Mouse (Mus musculus) MEL (cell line): ENCODE results near the gene Olfr287. TPM values are rescaled to one million over a fixed set of nuclear protein-coding genes. Genes with fewer than 3 reads are reported as not detected.

Experiments
- DNase-seq: peaks from one replicate; pipeline ENCODE4 v3.0.0; 2011; ENCODE audit warnings: low read depth, low spot score
- H3K27ac ChIP-seq: 2 replicates; pipeline ENCODE4 v1.5.1; 2012; ENCODE audit warnings: low read depth, mild to moderate bottlenecking, control low read depth, low read length, moderate library complexity; ENCODE audit not compliant: control insufficient read depth
- H3K27me3 ChIP-seq, 2 experiments: fragments of 150-350 bp in 1 of 2; sonication (generic) in 1 of 2; 2 replicates each; pipeline ENCODE4 v1.6.1; 2012; ENCODE audit warnings: low read length in 2 of 2, mild to moderate bottlenecking in 2 of 2, improper control_type of control experiment in 1 of 2, moderate library complexity in 1 of 2; ENCODE audit not compliant: insufficient read depth in 2 of 2, control insufficient read depth in 1 of 2
- H3K36me3 ChIP-seq, 2 experiments: 2 replicates each; pipeline ENCODE4 v1.6.1; 2012 to 2014; ENCODE audit warnings: low read length in 2 of 2, improper control_type of control experiment in 1 of 2, inconsistent platforms in 1 of 2, mild to moderate bottlenecking in 1 of 2; ENCODE audit not compliant: insufficient read depth in 2 of 2, control insufficient read depth in 1 of 2
- H3K4me1 ChIP-seq, 2 experiments: fragments of 150-350 bp in 1 of 2; sonication (generic) in 1 of 2; 2 replicates each; pipeline ENCODE4 v1.6.1; 2012; ENCODE audit warnings: low read length in 2 of 2, improper control_type of control experiment in 1 of 2, mild to moderate bottlenecking in 1 of 2; ENCODE audit not compliant: insufficient read depth in 2 of 2, control insufficient read depth in 1 of 2
- H3K4me3 ChIP-seq, 2 experiments: fragments of 150-350 bp in 1 of 2; sonication (generic) in 1 of 2; 2 replicates each; pipeline ENCODE4 v1.5.1; 2012; ENCODE audit warnings: low read depth in 2 of 2, low read length in 2 of 2, mild to moderate bottlenecking in 2 of 2, moderate library complexity in 2 of 2, control low read depth in 1 of 2, improper control_type of control experiment in 1 of 2; ENCODE audit not compliant: control insufficient read depth in 1 of 2, insufficient read depth in 1 of 2
- H3K79me2 ChIP-seq: 2 replicates; pipeline ENCODE4 v1.6.1; 2012; ENCODE audit warnings: mild to moderate bottlenecking, low read length, moderate library complexity; ENCODE audit not compliant: control insufficient read depth, poor library complexity, insufficient read depth
- H3K9ac ChIP-seq: 2 replicates; pipeline ENCODE4 v1.6.1; 2012; ENCODE audit warnings: low read depth, mild to moderate bottlenecking, control low read depth, low read length, moderate library complexity; ENCODE audit not compliant: control insufficient read depth, poor library complexity, severe bottlenecking
- H3K9me3 ChIP-seq: fragments of 150-350 bp; sonication (generic); replicated peaks from 2 replicates; pipeline ENCODE4 v1.6.1; 2012; ENCODE audit warnings: mild to moderate bottlenecking, low read length, improper control_type of control experiment, moderate library complexity; ENCODE audit not compliant: insufficient read depth
- ELF1 ChIP-seq: IDR thresholded peaks from 2 replicates; pipeline ENCODE4 v1.6.1; 2014; ENCODE audit warnings: low read depth, mild to moderate bottlenecking, inconsistent platforms, low read length, improper control_type of control experiment, moderate library complexity
- EP300 ChIP-seq, 2 experiments: IDR thresholded peaks; 2 replicates each; pipeline ENCODE4 v1.6.1; 2011; ENCODE audit warnings: improper control_type of control experiment in 2 of 2, low read length in 2 of 2, low read depth in 1 of 2, mild to moderate bottlenecking in 1 of 2
- GABPA ChIP-seq: IDR thresholded peaks from 2 replicates; pipeline ENCODE4 v1.6.1; 2012; ENCODE audit warnings: low read depth, mild to moderate bottlenecking, inconsistent platforms, low read length, improper control_type of control experiment, moderate library complexity
- JUND ChIP-seq: IDR thresholded peaks from 2 replicates; pipeline ENCODE4 v1.6.1; 2011; ENCODE audit warnings: low read depth, mild to moderate bottlenecking, improper control_type of control experiment, low read length
- KAT2A ChIP-seq: conservative IDR thresholded peaks from 2 replicates; pipeline ENCODE4 v1.6.1; 2012; ENCODE audit warnings: low read depth, low read length, improper control_type of control experiment, inconsistent platforms
- MEF2A ChIP-seq: IDR thresholded peaks from 2 replicates; pipeline ENCODE4 v1.6.1; 2014; ENCODE audit warnings: low read depth, mild to moderate bottlenecking, inconsistent platforms, low read length, improper control_type of control experiment; ENCODE audit not compliant: poor library complexity, insufficient replicate concordance, severe bottlenecking; ENCODE audit errors: extremely low read depth
- MXI1 ChIP-seq: IDR thresholded peaks from 2 replicates; pipeline ENCODE4 v1.6.1; 2011; ENCODE audit warnings: mild to moderate bottlenecking, low read depth, low read length, improper control_type of control experiment
- MYB ChIP-seq: IDR thresholded peaks from 2 replicates; pipeline ENCODE4 v1.6.1; 2011; ENCODE audit warnings: mild to moderate bottlenecking, low read depth, low read length, improper control_type of control experiment
- MYC ChIP-seq: IDR thresholded peaks from 2 replicates; pipeline ENCODE4 v1.6.1; 2011; ENCODE audit warnings: low read depth, mild to moderate bottlenecking, low read length, improper control_type of control experiment, moderate library complexity
- POLR2AphosphoS5 ChIP-seq: IDR thresholded peaks from 2 replicates; pipeline ENCODE4 v1.6.1; 2012; ENCODE audit warnings: low read depth, borderline replicate concordance, mild to moderate bottlenecking, inconsistent platforms, low read length, moderate library complexity, mixed read lengths
- RAD21 ChIP-seq: IDR thresholded peaks from 2 replicates; pipeline ENCODE4 v1.6.1; 2011; ENCODE audit warnings: mild to moderate bottlenecking, low read depth, low read length, improper control_type of control experiment
- TAL1 ChIP-seq: IDR thresholded peaks from 2 replicates; pipeline ENCODE4 v1.6.1; 2012; ENCODE audit warnings: mild to moderate bottlenecking, inconsistent platforms, low read length, moderate library complexity, mixed read lengths
- USF1 ChIP-seq: IDR thresholded peaks from 2 replicates; pipeline ENCODE4 v1.6.1; 2014; ENCODE audit warnings: low read depth, mild to moderate bottlenecking, inconsistent platforms, low read length, improper control_type of control experiment, moderate library complexity
- USF2 ChIP-seq, 2 experiments: IDR thresholded peaks; 2 replicates each; pipeline ENCODE4 v1.6.1; 2011 to 2012; ENCODE audit warnings: improper control_type of control experiment in 2 of 2, low read length in 2 of 2, borderline replicate concordance in 1 of 2, inconsistent platforms in 1 of 2, low read depth in 1 of 2, mild to moderate bottlenecking in 1 of 2; ENCODE audit not compliant: insufficient read depth in 1 of 2
- ZMIZ1 ChIP-seq: IDR thresholded peaks from 2 replicates; pipeline ENCODE4 v1.6.1; 2012; ENCODE audit warnings: low read depth, mild to moderate bottlenecking, inconsistent platforms, low read length, improper control_type of control experiment, moderate library complexity
- ZNF384 ChIP-seq: IDR thresholded peaks from 2 replicates; pipeline ENCODE4 v1.6.1; 2012; ENCODE audit warnings: low read depth, mild to moderate bottlenecking, inconsistent platforms, low read length, improper control_type of control experiment
- polyA plus RNA-seq, 2 experiments: library from polyadenylated mRNA; stranded (reverse) in 1 of 2; unstranded in 1 of 2; fragments of >175 nt in 1 of 2; fragments of >200 nt in 1 of 2; gene quantifications; 2 replicates each; pipeline versions ENCODE4 v1.2.1 to v1.2.4; 2012; ENCODE audit warnings: low replicate concordance in 2 of 2, low read depth in 1 of 2; ENCODE audit not compliant: insufficient read length in 2 of 2, insufficient read depth in 1 of 2, missing spikeins in 1 of 2
- total RNA-seq: library from RNA; depleted of rRNA; stranded (reverse); fragments of 300-350 nt; gene quantifications from 2 replicates; pipeline ENCODE4 v1.2.3, GENCODE M21; 2012

Gene Olfr287
- total and polyA plus RNA-seq, 3 experiments = not detected

DNA sequence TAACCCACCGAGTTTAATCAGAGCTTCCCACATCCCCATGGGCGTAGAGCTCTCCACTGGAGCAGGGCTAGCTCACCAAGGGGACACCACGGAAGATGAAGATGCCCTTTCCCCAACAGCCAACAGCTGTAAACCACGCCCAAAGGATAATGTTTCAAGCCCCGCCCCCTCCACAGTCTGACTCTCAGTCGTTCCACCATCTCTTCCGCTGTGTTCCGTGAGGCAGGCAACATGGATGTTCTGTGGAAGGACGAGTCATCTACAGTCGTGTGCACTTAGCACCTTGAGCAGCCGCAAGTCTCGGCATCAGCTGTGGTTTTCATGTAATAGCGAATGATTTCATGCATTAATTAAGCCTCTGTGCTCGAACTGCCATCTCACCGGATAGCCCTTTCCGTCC is 4.8 kb upstream of the Olfr287 start:
- H3K9ac ChIP-seq = no peak overlapping the region
- no peaks in the 10 kb centered on the region for H3K36me3 ChIP-seq
- no peak for DNase-seq
- H3K4me3 ChIP-seq = no peak overlapping the region
- no peak overlapping the region for H3K27ac ChIP-seq
- H3K4me1 ChIP-seq = no peaks in the 10 kb centered on the region
- TF ChIP-seq USF2 (IDR thresholded peaks at IDR 0.05; ENCODE audit: borderline replicate concordance in 1 of 2, insufficient read depth in 1 of 2, low read depth in 1 of 2, low read length in 2 of 2) = no peak
- TF ChIP-seq POLR2AphosphoS5 = no peak
- no peak for TF ChIP-seq ZNF384
- no peak for TF ChIP-seq ELF1
- no peak for TF ChIP-seq MXI1
- TF ChIP-seq GABPA = no peak
- no peak for TF ChIP-seq RAD21
- TF ChIP-seq ZMIZ1 = no peak
- TF ChIP-seq EP300 (IDR thresholded peaks at IDR 0.05; ENCODE audit: low read depth in 1 of 2, low read length in 2 of 2) = no peak
- no peak for TF ChIP-seq MEF2A
- TF ChIP-seq MYB = no peak
- TF ChIP-seq TAL1 = no peak
- TF ChIP-seq JUND = no peak
- TF ChIP-seq USF1 = no peak
- no peak for TF ChIP-seq MYC
- TF ChIP-seq KAT2A = no peak
- H3K9me3 ChIP-seq = no peaks in the 10 kb centered on the region
- H3K79me2 ChIP-seq = no peaks in the 10 kb centered on the region
- H3K27me3 ChIP-seq = peaks cover 11 to 21% of the 10 kb centered on the region in 2 experiments

DNA sequence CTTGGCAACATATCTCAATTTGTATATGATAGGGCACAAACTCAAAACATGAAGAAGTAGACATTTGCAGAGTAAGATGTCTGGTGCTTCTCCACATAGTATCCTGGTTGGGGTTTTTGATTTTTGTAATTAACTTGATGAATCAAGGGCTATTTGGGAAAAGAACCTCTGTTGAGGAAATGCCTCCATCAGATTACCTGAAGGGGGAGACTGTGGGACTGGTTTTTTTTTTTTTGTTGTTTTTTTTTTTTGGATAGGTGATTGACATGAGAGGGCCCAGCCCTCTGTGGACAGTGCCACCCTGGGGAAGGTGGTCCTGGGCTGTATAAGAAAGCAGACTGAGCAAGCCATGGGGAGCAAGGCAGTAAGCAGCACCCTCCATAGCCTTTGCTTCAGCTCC is 1.5 kb upstream of the Olfr287 start:
- Histone ChIP-seq H3K79me2 (no peaks in the 10 kb centered on the region), H3K27me3 (peaks cover 16 to 18% of the 10 kb centered on the region in 2 experiments), H3K9me3 (no peaks in the 10 kb centered on the region), H3K9ac (no peak overlapping the region), H3K4me1 (no peaks in the 10 kb centered on the region), H3K36me3 (no peaks in the 10 kb centered on the region), H3K4me3 (no peak overlapping the region), H3K27ac (no peak overlapping the region)
- TF ChIP-seq ZNF384 (peak; percentile 56; the same call in 1 of the 2 replicates), KAT2A (no peak), POLR2AphosphoS5 (no peak), USF2 (IDR thresholded peaks at IDR 0.05; ENCODE audit: borderline replicate concordance in 1 of 2, insufficient read depth in 1 of 2, low read depth in 1 of 2, low read length in 2 of 2) (no peak)
- no peak for DNase-seq
